ENCODE assay signal across 15 mouse cellular contexts in the genomic region with DNA sequence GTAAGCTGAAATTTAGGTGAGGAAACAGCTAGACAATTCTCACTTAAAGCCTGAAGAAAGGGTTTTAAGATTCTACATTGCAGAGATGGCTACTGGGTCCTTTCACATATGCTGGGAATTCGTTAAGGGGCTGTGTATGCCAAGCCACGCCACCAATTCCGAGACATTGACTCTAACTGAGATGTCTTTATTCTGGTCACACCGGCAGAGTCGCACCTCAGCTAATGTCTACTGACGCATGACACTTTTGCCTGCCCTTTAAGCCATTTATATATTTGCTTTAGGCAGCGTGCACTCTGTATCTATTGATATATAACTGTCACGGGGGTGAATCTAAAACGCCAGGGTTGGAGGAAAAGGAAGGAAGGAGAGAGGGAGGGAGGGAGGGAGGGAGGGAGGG.
A peak's percentile ranks its signal among the peaks of the same experiment; 100 is the strongest.
DNase-seq lines count a peak whose midpoint lies in the region; ATAC-seq lines count a peak whose summit lies in the region.
"Had no signal": no experiment of that assay in that cellular context is flagged by ENCODE, and none has a peak within 500 bp of the region (broad histone marks: within the 10 kb centered on the region; RNA-seq: fewer than 3 reads in every experiment).

No protein-coding gene starts in this region.

- H3K4me3 ChIP-seq in embryonic facial prominence, embryonic 12.5 days: no peak overlapping the region
- H3K4me3 ChIP-seq in embryonic facial prominence, embryonic 10.5 days: no peak overlapping the region
- no peak overlapping the region for H3K4me3 ChIP-seq in forebrain, embryonic 13.5 days
- H3K4me3 ChIP-seq in midbrain, embryonic 11.5 days (ENCODE audit: low read depth, low read length): no peak overlapping the region
- H3K4me3 ChIP-seq in hindbrain, embryonic 14.5 days (replicated peaks; ENCODE audit: low read length): no peak overlapping the region
- H3K4me3 ChIP-seq: heart, embryonic 10.5 days; liver, embryonic 13.5 days; neural tube, embryonic 13.5 days had no signal

- H3K36me3 ChIP-seq in embryonic facial prominence, embryonic 12.5 days: no peaks in the 10 kb centered on the region
- H3K36me3 ChIP-seq in embryonic facial prominence, embryonic 10.5 days (replicated peaks): no peaks in the 10 kb centered on the region
- H3K36me3 ChIP-seq in forebrain, embryonic 13.5 days (ENCODE audit: poor library complexity, severe bottlenecking): no peaks in the 10 kb centered on the region
- no peaks in the 10 kb centered on the region for H3K36me3 ChIP-seq in midbrain, embryonic 11.5 days (ENCODE audit: control insufficient read depth, insufficient read depth, low read length)
- no peaks in the 10 kb centered on the region for H3K36me3 ChIP-seq in hindbrain, embryonic 14.5 days (replicated peaks; ENCODE audit: control insufficient read depth, insufficient read depth)
- H3K36me3 ChIP-seq: heart, embryonic 10.5 days; liver, embryonic 13.5 days; neural tube, embryonic 13.5 days had no signal

- H3K4me2 ChIP-seq in embryonic facial prominence, embryonic 12.5 days (replicated peaks): peak overlapping the region; percentile 23; the same call in 1 of the 2 replicates
- peak overlapping the region; percentile 45; the same call in 1 of the 2 replicates for H3K4me2 ChIP-seq in forebrain, embryonic 13.5 days
- no peak overlapping the region for H3K4me2 ChIP-seq in midbrain, embryonic 11.5 days
- H3K4me2 ChIP-seq in hindbrain, embryonic 14.5 days (replicated peaks): no peak overlapping the region
- H3K4me2 ChIP-seq: liver, embryonic 13.5 days; neural tube, embryonic 13.5 days had no signal

- H3K4me1 ChIP-seq in embryonic facial prominence, embryonic 12.5 days: peaks cover 22% of the 10 kb centered on the region
- peaks cover 30% of the 10 kb centered on the region for H3K4me1 ChIP-seq in embryonic facial prominence, embryonic 10.5 days
- H3K4me1 ChIP-seq in forebrain, embryonic 13.5 days: peaks cover 21% of the 10 kb centered on the region
- no peaks in the 10 kb centered on the region for H3K4me1 ChIP-seq in midbrain, embryonic 11.5 days (ENCODE audit: control insufficient read depth, insufficient read depth, low read length)
- H3K4me1 ChIP-seq in hindbrain, embryonic 14.5 days (replicated peaks; ENCODE audit: control insufficient read depth, insufficient read depth, low read length): no peaks in the 10 kb centered on the region
- H3K4me1 ChIP-seq: heart, embryonic 10.5 days; liver, embryonic 13.5 days; neural tube, embryonic 13.5 days had no signal

- H3K9me3 ChIP-seq in embryonic facial prominence, embryonic 12.5 days: no peaks in the 10 kb centered on the region
- H3K9me3 ChIP-seq in embryonic facial prominence, embryonic 10.5 days: no peaks in the 10 kb centered on the region
- no peaks in the 10 kb centered on the region for H3K9me3 ChIP-seq in forebrain, embryonic 13.5 days (replicated peaks)
- no peaks in the 10 kb centered on the region for H3K9me3 ChIP-seq in midbrain, embryonic 11.5 days (ENCODE audit: control insufficient read depth, low read length)
- no peaks in the 10 kb centered on the region for H3K9me3 ChIP-seq in hindbrain, embryonic 14.5 days (ENCODE audit: control insufficient read depth, low read length)
- H3K9me3 ChIP-seq: heart, embryonic 10.5 days; liver, embryonic 13.5 days; neural tube, embryonic 13.5 days had no signal

- H3K27ac ChIP-seq in embryonic facial prominence, embryonic 12.5 days: peak overlapping the region; percentile 75
- H3K27ac ChIP-seq in embryonic facial prominence, embryonic 10.5 days (replicated peaks): no peak overlapping the region
- H3K27ac ChIP-seq in forebrain, embryonic 13.5 days: no peak overlapping the region
- H3K27ac ChIP-seq in midbrain, embryonic 11.5 days (ENCODE audit: low read depth, low read length): no peak overlapping the region
- H3K27ac ChIP-seq in hindbrain, embryonic 14.5 days: no peak overlapping the region
- H3K27ac ChIP-seq: heart, embryonic 10.5 days; liver, embryonic 13.5 days; neural tube, embryonic 13.5 days had no signal

- 42% methylated on average over 9 of the region's 9 CpGs for WGBS in embryonic facial prominence, embryonic 12.5 days
- WGBS in embryonic facial prominence, embryonic 10.5 days: 49% methylated on average over 9 of the region's 9 CpGs
- WGBS in forebrain, embryonic 13.5 days: 20% methylated on average over 9 of the region's 9 CpGs
- 26% methylated on average over 9 of the region's 9 CpGs for WGBS in midbrain, embryonic 11.5 days
- WGBS in hindbrain, embryonic 14.5 days: 47% methylated on average over 9 of the region's 9 CpGs

- DNase-seq in embryonic facial prominence, embryonic 10.5 days (ENCODE audit: low spot score): no peak
- peak; percentile 6 for DNase-seq in 3T3-L1 (ENCODE audit: low read depth, low spot score)
- DNase-seq in midbrain, embryonic 11.5 days (ENCODE audit: low spot score, missing footprints): peak; percentile 86
- DNase-seq in spleen, adult 12 weeks (ENCODE audit: low spot score): no peak
- no peak for DNase-seq in hindbrain, embryonic 14.5 days (ENCODE audit: low spot score)
- DNase-seq: adrenal gland, postnatal 10 days; gastrocnemius, postnatal 25 days; kidney, adult 2 months; liver, embryonic 13.5 days; thymus, adult 18-20 months had no signal

- H3K27me3 ChIP-seq in embryonic facial prominence, embryonic 12.5 days: no peaks in the 10 kb centered on the region
- H3K27me3 ChIP-seq in embryonic facial prominence, embryonic 10.5 days (replicated peaks; ENCODE audit: low read depth, poor library complexity, severe bottlenecking): no peaks in the 10 kb centered on the region
- no peaks in the 10 kb centered on the region for H3K27me3 ChIP-seq in forebrain, embryonic 13.5 days
- H3K27me3 ChIP-seq in midbrain, embryonic 11.5 days (ENCODE audit: control insufficient read depth, insufficient read depth, low read length): no peaks in the 10 kb centered on the region
- no peaks in the 10 kb centered on the region for H3K27me3 ChIP-seq in hindbrain, embryonic 14.5 days (ENCODE audit: control insufficient read depth, insufficient read depth, low read length)
- H3K27me3 ChIP-seq: liver, embryonic 13.5 days; neural tube, embryonic 13.5 days had no signal

- H3K9ac ChIP-seq in embryonic facial prominence, embryonic 12.5 days: no peak overlapping the region
- no peak overlapping the region for H3K9ac ChIP-seq in forebrain, embryonic 13.5 days
- H3K9ac ChIP-seq in midbrain, embryonic 11.5 days (ENCODE audit: low read length): no peak overlapping the region
- no peak overlapping the region for H3K9ac ChIP-seq in hindbrain, embryonic 14.5 days
- H3K9ac ChIP-seq: liver, embryonic 13.5 days; neural tube, embryonic 13.5 days had no signal

- ATAC-seq in embryonic facial prominence, embryonic 12.5 days (ENCODE audit: insufficient number of reproducible peaks, insufficient read depth, low FRiP score, low TSS enrichment): no peak
- peak; percentile 61; the same call in 1 of the 2 replicates for ATAC-seq in forebrain, embryonic 13.5 days
- ATAC-seq in midbrain, embryonic 11.5 days (ENCODE audit: low FRiP score): no peak
- no peak for ATAC-seq in hindbrain, embryonic 14.5 days (ENCODE audit: low FRiP score)
- no peak for ATAC-seq in granulocyte monocyte progenitor cell, adult 5-6 weeks (replicated peaks; ENCODE audit: poor library complexity, severe bottlenecking)

Comparison
In these comparisons a context has a peak if more than half of its experiments do, and no peak if none do; other contexts are left out.
1. H3K4me2 ChIP-seq: peak in embryonic facial prominence, embryonic 12.5 days (single experiment) and forebrain, embryonic 13.5 days (single experiment); none in midbrain, embryonic 11.5 days (single experiment) and hindbrain, embryonic 14.5 days (single experiment).
2. DNase-seq: peak in 3T3-L1 (single experiment) and midbrain, embryonic 11.5 days (single experiment); none in embryonic facial prominence, embryonic 10.5 days (single experiment), spleen, adult 12 weeks (single experiment) and hindbrain, embryonic 14.5 days (single experiment).